Mouse (Mus musculus): ENCODE data around the gene Cacna2d1. TPM values are rescaled to one million over a fixed set of nuclear protein-coding genes. Genes with fewer than 3 reads are reported as not detected.

Cacna2d1 gene
- total and polyA plus RNA-seq, 3 experiments = 0.08 to 0.13 TPM; not detected in 1

GRCm38 (mm10) chr5:16345393-16345792 lies 410.9 kb downstream of the Cacna2d1 start:
- DNase-seq (ENCODE audit: low read depth, low spot score) = no peak
- no peak for TF ChIP-seq EP300 (IDR thresholded peaks at IDR 0.05; ENCODE audit: low read depth in 1 of 2, low read length in 2 of 2)
- no peak for TF ChIP-seq MXI1 (IDR thresholded peaks at IDR 0.05; ENCODE audit: low read depth, low read length)
- TF ChIP-seq ZKSCAN1 (IDR thresholded peaks at IDR 0.05; ENCODE audit: low read depth, low read length) = no peak
- no peak for TF ChIP-seq POLR2AphosphoS5 (IDR thresholded peaks at IDR 0.05; ENCODE audit: borderline replicate concordance, low read depth, low read length)
- TF ChIP-seq GATA1 (IDR thresholded peaks at IDR 0.05; ENCODE audit: low read depth, low read length) = no peak
- TF ChIP-seq CTCF (IDR thresholded peaks at IDR 0.05 in 2 of 3, conservative IDR thresholded peaks at IDR 0.05 in 1 of 3; ENCODE audit: control insufficient read depth in 1 of 3, insufficient read depth in 1 of 3, low read depth in 2 of 3, low read length in 3 of 3, poor library complexity in 1 of 3, severe bottlenecking in 1 of 3) = no peak
- no peak for TF ChIP-seq ZNF384 (IDR thresholded peaks at IDR 0.05; ENCODE audit: low read depth, low read length)
- TF ChIP-seq BHLHE40 (IDR thresholded peaks at IDR 0.05; ENCODE audit: borderline replicate concordance, low read depth, low read length) = no peak
- TF ChIP-seq ZC3H11A (IDR thresholded peaks at IDR 0.05; ENCODE audit: low read depth, low read length) = no peak
- TF ChIP-seq JUND (IDR thresholded peaks at IDR 0.05; ENCODE audit: low read depth, low read length) = no peak
- no peak for TF ChIP-seq MAZ (IDR thresholded peaks at IDR 0.05; ENCODE audit: low read depth, low read length)
- Histone ChIP-seq H3K4me3 (ENCODE audit: control insufficient read depth in 1 of 2, insufficient read depth in 1 of 2, low read depth in 2 of 2, low read length in 2 of 2) (no peak overlapping the region), H3K79me2 (ENCODE audit: control insufficient read depth, insufficient read depth, low read length, poor library complexity) (no peaks in the 10 kb centered on the region), H3K27me3 (ENCODE audit: control insufficient read depth in 1 of 2, insufficient read depth in 2 of 2, low read length in 2 of 2) (no peaks in the 10 kb centered on the region), H3K9ac (ENCODE audit: control insufficient read depth, low read depth, low read length, poor library complexity, severe bottlenecking) (no peak overlapping the region), H3K36me3 (ENCODE audit: control insufficient read depth in 1 of 2, insufficient read depth in 2 of 2, low read length in 2 of 2) (no peaks in the 10 kb centered on the region), H3K4me1 (ENCODE audit: control insufficient read depth in 1 of 2, insufficient read depth in 2 of 2, low read length in 2 of 2) (no peaks in the 10 kb centered on the region), H3K9me3 (replicated peaks; ENCODE audit: insufficient read depth, low read length) (no peaks in the 10 kb centered on the region), H3K27ac (ENCODE audit: control insufficient read depth, low read depth, low read length) (no peak overlapping the region)

- no peaks in the 10 kb centered on the region for H3K79me2 ChIP-seq (ENCODE audit: control insufficient read depth, insufficient read depth, low read length, poor library complexity)
- TF ChIP-seq POLR2AphosphoS2 (IDR thresholded peaks at IDR 0.05; ENCODE audit: low read length) = no peak
- TF ChIP-seq ZC3H11A (IDR thresholded peaks at IDR 0.05; ENCODE audit: low read depth, low read length) = no peak
- no peak for TF ChIP-seq MAX (IDR thresholded peaks at IDR 0.05; ENCODE audit: low read length)
- TF ChIP-seq SIN3A (IDR thresholded peaks at IDR 0.05; ENCODE audit: low read length) = no peak
- no peak for TF ChIP-seq CHD1 (IDR thresholded peaks at IDR 0.05; ENCODE audit: low read depth, low read length)
- no peak for TF ChIP-seq E2F4 (IDR thresholded peaks at IDR 0.05; ENCODE audit: borderline replicate concordance, low read depth, low read length)
- no peak for TF ChIP-seq NELFE (IDR thresholded peaks at IDR 0.05; ENCODE audit: low read depth, low read length)
- TF ChIP-seq MXI1 (IDR thresholded peaks at IDR 0.05; ENCODE audit: low read depth, low read length) = no peak
- TF ChIP-seq USF2 (IDR thresholded peaks at IDR 0.05; ENCODE audit: borderline replicate concordance in 1 of 2, insufficient read depth in 1 of 2, low read depth in 1 of 2, low read length in 2 of 2) = no peak
- TF ChIP-seq BHLHE40 (IDR thresholded peaks at IDR 0.05; ENCODE audit: borderline replicate concordance, low read depth, low read length) = no peak
- TF ChIP-seq KAT2A (conservative IDR thresholded peaks at IDR 0.05; ENCODE audit: low read depth, low read length) = no peak
- no peak for TF ChIP-seq JUND (IDR thresholded peaks at IDR 0.05; ENCODE audit: low read depth, low read length)
- H3K36me3 ChIP-seq (ENCODE audit: control insufficient read depth in 1 of 2, insufficient read depth in 2 of 2, low read length in 2 of 2) = no peaks in the 10 kb centered on the region
- no peak for DNase-seq (ENCODE audit: low read depth, low spot score)
- H3K4me1 ChIP-seq (ENCODE audit: control insufficient read depth in 1 of 2, insufficient read depth in 2 of 2, low read length in 2 of 2) = no peaks in the 10 kb centered on the region
- H3K9me3 ChIP-seq (replicated peaks; ENCODE audit: insufficient read depth, low read length) = no peaks in the 10 kb centered on the region; the same call in 1 of the 2 replicates
- H3K27ac ChIP-seq (ENCODE audit: control insufficient read depth, low read depth, low read length) = no peak overlapping the region
- H3K9ac ChIP-seq (ENCODE audit: control insufficient read depth, low read depth, low read length, poor library complexity, severe bottlenecking) = no peak overlapping the region
- no peaks in the 10 kb centered on the region for H3K27me3 ChIP-seq (ENCODE audit: control insufficient read depth in 1 of 2, insufficient read depth in 2 of 2, low read length in 2 of 2)
- H3K4me3 ChIP-seq (ENCODE audit: control insufficient read depth in 1 of 2, insufficient read depth in 1 of 2, low read depth in 2 of 2, low read length in 2 of 2) = no peak overlapping the region
Observed at GRCm38 (mm10) chr5:16355816-16356215, 421.3 kb downstream of the Cacna2d1 start.
